Mouse (Mus musculus) frontal cortex, postnatal 10 days (tissue): ENCODE results near the gene Myom1.

ENCODE experiments used
- DNase-seq, 2 experiments: peaks; one replicate each; pipeline ENCODE4 v3.0.0; 2022; ENCODE audit warnings: low spot score in 2 of 2, mixed read lengths in 1 of 2

Myom1 gene

DNA sequence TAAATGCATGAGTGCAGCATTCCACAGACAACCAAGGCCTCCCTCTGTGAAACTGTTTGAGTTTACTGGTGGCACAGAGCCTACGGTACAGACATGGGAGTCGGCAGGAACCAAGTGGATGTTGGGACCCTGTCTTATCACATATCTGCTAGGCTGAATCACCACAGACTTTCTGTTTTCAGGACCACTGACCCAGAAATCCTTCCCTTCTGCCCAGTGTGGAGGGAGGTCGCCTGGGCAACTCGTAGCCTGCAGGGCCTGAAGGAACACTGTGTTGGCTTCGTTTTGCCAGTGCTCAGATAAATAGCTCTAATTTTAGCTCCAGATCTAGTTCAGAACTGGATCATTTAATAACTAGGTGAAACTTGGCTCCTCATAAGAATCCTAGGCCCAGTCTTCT, 12.5 kb downstream of the Myom1 start:
- DNase-seq: no peak

DNA sequence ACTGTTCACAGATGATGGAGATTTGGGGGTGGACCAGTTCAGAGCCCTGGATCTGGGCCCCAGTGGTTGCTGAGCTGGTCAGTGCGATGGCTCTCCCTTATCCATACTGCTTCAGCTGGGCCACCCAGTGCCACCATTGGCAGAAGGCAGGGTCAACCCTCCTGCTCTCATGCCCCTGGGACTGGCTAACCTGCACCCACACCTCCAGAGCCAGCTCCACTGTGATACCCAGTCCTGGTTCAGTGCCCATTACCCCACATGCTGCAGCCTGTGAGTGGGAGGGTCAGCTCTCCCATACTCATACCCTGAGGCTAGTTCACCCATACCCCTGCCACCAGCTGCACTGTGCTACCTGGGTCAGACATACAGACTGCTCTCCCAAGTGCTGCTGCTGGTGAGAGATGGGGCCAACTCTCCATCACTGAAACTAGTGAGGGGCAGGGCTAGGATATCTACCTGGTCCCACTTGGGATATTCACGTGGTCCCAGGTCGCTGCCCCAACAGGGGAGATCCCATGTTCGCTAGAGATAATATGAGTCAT, 15.1 kb downstream of the Myom1 start:
- no peak for DNase-seq

- no peak for DNase-seq
These were observed 15.7 kb downstream of the Myom1 start for GRCm38 (mm10) chr17:71018151-71018550.

GRCm38 (mm10) chr17:71018616-71019308, 16.3 kb downstream of the Myom1 start:
- DNase-seq: no peak

- no peak for DNase-seq
These were observed 16.8 kb downstream of the Myom1 start for GRCm38 (mm10) chr17:71019309-71019655.

GRCm38 (mm10) chr17:71019860-71020259, 17.4 kb downstream of the Myom1 start:
- DNase-seq: no peak

DNA sequence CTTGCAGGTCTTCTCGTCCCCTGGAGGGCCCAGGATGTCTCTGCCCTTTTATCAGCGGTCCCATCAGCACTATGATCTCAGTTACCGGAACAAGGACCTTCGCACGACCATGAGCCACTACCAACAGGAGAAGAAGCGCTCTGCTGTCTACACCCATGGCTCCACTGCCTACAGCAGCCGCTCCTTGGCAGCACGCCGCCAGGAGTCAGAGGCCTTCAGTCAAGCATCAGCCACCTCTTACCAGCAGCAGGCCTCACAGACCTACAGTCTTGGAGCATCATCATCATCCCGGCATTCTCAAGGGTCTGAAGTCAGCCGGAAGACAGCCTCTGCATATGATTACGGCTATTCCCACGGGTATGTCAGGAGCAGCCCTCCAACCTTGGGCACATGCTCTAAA, 20.4 kb downstream of the Myom1 start:
- DNase-seq: no peak

DNA sequence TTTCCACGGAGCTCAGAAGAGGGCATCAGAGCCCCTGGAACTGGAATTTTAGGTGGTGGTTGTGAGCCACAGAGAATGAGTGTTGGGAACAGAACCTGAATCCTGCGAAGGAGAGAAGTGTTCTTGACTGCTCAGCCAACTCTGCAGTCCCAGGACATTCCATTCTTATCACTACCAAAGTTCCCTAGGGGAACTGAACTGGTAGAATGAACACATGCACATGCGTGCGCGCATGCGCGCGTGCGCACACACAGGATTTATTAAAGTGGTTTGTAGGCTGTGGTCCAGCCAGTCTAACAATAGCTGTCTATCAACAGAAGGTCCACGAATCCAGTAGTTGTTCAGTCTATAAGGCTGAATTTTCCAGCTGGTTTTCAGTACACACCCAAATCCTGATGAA, 21.6 kb downstream of the Myom1 start:
- no peak for DNase-seq

- no peak for DNase-seq
These were observed 23.5 kb downstream of the Myom1 start for GRCm38 (mm10) chr17:71025922-71026321.

DNA sequence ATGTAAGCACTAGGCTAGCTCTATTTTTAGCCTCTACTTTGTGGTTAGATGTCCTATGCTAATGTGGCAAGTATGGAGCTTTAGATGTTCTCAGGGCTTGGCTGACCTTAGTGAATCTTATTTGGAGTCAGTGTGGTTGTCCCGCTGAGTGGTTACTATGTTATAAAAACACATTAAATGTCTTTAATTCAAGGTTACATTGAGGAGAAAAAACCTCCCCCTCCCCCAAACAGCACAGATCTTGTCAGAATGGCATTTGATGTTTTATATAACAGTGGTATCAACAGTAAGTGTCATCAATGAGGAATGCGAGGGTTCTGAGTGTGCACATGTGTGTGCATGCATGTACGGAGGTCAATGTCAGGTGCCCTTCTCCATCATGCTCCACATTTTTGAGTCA, 24.8 kb downstream of the Myom1 start:
- no peak for DNase-seq

DNA sequence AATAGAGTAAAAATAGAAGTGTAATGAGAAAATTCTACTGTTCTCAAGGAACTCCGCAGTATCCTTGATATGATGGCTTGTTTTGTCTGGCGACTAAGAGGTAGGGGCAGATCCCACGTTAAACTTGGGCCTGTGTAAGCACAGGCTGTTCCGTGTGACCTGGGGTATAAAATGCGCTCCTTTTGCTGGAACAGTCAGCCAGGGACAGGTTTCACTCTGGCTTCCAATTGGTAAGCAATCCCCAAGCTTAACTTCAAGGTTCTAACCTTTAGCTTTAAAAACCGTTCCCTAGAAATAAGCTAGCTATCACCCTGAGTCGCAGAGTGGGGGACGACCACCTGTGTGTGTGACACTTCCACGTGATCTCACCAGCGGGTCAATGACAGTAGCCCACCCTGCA, 30.3 kb downstream of the Myom1 start:
- no peak for DNase-seq

GRCm38 (mm10) chr17:71034472-71034871, 32.0 kb downstream of the Myom1 start:
- DNase-seq: no peak

DNA sequence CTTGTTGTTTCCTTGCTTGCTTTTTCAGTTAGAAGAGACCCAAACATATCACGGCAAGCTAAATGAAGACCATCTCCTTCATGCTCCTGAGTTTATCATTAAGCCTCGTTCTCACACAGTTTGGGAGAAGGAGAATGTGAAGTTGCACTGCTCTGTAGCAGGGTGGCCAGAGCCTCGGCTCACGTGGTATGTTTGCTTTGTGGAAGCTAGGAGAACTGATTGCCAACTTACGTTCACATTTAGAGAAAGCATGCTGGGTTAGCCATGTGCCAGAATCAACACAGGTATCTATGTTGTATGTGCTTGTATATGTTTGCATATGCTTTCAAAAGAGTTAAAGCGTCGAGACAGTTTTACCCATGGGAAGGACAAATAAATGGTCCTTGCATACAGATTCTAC, 34.8 kb downstream of the Myom1 start:
- no peak for DNase-seq

DNA sequence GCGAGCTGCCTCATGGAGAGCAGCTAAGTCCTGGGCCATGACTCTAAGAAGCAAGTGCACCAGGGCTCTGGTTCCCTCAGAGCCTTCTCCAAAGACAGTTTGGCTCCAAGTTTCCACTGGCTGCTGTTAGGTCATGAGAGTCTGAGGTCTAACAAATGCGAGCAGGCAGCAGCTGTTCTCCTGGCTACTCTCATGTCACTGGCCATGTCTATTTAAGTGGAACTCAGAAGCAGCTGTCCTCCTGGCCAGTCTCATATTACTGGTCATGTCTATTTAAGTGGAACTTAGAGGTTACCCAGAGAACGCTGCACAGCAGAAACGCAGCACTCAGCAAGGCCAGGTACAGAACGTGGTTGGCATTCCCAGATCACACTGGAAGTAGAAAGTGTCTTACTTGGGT, 36.4 kb downstream of the Myom1 start:
- no peak for DNase-seq

- DNase-seq: no peak
These were observed 37.6 kb downstream of the Myom1 start for GRCm38 (mm10) chr17:71039851-71040581.

- DNase-seq: no peak
These were observed 38.1 kb downstream of the Myom1 start for GRCm38 (mm10) chr17:71040582-71040880.

DNA sequence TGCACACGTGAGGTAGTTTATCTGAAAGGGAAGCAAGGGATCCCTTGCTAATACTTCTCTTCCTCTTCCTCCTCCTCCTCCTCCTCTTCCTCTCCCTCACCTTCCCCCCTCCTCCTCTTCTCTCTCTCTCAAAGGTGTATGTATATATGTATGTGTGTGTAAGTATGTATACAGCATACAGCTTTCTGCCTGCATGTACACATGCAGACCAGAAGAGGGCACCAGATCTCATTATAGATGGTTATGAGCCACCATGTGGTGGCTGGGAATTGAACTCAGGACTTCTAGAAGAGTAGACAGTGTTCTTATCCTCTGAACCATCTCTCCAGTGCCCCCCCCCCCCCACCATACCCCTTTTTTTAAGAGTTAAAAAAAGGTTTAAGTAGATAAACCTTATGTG, 40.2 kb downstream of the Myom1 start:
- DNase-seq: no peak

DNA sequence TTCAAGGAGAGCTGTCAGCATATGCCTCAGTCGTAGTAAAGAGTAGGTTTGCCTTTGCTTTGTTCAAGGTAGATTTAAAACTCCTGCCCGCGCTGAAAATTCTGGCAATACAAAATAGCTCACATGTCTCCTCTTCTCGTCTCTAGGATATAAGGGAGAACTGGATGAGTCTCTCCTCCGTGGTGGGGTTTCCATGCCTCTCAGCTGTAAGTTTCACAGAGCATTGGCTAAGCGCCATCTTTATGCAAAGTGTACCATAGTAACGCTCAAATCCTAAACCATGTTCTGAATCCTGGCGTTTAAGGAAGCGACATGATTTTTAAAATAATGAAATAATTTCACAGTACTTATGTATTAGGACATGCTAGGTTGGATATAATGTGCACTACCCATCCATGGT, 43.2 kb downstream of the Myom1 start:
- DNase-seq: no peak

DNA sequence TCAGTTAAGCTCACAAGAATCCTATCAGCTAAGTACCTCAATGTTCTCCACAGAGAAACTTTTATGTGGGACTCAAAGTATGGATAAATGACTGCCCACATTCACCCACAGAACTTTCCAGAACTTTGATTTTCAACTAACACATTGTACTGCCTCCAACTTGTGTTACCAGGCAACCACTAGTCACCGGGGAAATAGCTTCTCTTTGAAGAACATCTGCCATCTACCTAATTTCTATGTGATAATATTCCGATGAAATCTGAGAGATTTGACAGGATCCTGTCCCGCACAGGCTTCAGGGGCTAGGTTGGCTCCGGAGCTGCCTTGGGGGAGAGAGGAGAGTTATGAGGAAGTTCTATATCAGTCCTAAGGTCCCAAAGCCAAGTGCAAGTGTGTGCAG, 44.4 kb downstream of the Myom1 start:
- no peak for DNase-seq

DNA sequence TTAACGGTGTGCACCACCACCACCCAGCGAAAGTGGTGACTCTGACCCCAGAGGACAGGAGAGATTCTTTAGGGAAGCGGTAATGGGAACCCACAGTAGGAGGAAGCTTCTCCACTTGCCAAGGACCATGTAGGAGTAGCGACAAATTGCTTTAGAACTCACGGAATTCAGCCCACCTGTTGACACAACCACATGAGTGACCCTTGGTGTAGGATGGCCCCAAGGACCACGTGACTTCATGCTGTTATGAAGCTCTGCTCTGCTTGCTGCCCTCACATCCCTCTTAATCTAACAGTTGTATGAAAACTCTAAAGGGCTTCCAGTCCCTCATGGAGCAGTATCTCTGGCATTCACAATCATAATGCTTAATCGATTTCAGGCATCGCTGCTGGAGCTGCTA, 46.9 kb downstream of the Myom1 start:
- DNase-seq: no peak

DNA sequence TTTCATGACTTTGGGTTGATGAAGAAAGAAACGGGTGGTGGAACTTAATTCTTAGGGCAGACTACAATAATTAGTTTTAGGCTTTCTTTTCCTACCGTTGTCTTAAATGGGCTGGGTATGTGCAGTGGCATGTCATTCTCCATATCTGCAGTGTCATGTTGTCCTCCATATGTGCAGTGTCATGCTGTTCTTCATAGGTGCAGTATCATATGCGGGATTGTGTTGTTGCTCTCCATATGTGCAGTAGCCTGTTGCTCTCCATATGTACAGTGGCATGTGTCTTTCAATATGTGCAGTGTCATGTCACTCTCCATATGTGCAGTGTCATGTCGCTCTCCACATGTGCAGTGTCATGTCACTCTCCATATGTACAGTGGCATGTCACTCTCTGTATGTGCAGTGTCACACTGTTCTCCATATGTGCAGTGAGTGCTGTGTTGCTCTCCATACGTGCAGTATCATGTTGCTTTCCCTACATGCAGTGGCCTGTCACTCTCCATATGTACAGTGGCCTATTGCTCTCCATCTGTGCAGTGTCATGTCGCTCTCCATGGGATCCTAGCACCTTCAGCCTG, 50.8 kb downstream of the Myom1 start:
- DNase-seq: no peak

DNA sequence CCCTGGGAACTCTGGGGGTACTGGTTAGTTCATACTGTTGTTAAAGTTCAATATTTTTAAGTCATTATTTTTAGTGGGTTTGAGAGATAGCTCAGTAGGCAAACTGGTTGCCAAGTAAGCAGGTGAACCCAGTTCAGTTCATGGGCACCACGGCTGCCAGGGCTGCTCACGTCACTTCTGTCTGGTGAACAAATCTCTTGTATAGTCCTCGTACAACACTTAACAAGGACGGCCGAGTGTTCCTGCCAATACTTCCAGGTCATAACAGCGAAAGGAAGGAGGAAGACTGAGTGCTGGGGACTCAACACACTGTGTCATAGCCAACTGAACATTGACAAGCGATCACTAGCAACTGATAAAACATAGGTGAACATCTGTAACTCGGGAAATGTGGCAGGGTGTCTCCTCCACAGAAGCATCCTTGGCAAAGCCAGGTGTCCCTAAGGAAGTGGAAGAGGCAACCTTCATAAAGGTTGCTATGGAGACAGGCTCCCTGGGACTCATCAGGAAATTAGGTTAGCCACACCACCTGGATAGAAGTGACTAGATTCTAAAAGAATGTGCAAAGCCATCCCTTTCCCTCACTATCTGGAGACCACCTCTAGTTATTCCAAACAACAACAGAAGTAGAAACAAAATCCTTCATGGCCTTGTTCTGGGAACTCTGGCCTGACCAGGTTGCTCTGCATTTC, 52.9 kb downstream of the Myom1 start:
- DNase-seq: no peak

DNA sequence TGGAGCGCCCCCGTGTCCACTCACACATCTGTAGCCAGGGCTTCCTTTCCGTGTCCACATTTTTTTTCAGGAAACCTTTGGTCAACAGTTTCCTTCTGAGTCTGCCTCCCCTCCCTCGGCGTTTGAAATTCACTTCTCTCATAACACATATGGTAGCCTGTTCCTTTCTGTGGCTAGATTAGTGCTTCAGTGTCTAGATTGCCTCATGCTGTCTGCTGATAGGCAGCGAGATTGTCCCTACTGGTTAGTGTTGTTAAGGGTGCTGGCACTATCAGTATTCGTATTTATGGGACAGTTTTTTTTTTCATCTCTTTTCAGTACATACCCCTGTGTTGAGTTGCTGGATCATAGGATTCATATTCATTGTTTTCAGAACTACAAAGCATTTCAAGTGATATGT, 54.0 kb downstream of the Myom1 start:
- DNase-seq: no peak
